8 mouse cellular contexts compared by ENCODE assay signal in genomic region chr11:107573061-107573692, GRCm38 (mm10). TPM values are rescaled to one million over a fixed set of nuclear protein-coding genes. Genes with fewer than 3 reads are reported as not detected.
DNase-seq lines count a peak whose midpoint lies in the region; ATAC-seq lines count a peak whose summit lies in the region.

No protein-coding gene starts in this region.

- H3K4me3 ChIP-seq in megakaryocyte, embryonic 14.5 days (replicated peaks), result peak overlapping the region; percentile 30
- no peak overlapping the region for H3K4me3 ChIP-seq in heart, embryonic 16.5 days (ENCODE audit: low read length)
- no peak overlapping the region for H3K4me3 ChIP-seq in liver, embryonic 12.5 days
- H3K4me3 ChIP-seq in stomach, embryonic 15.5 days (replicated peaks), result no peak overlapping the region
- no peak overlapping the region for H3K4me3 ChIP-seq in forebrain, embryonic 14.5 days (ENCODE audit: low read depth, low read length)
- H3K4me3 ChIP-seq in forebrain, embryonic 16.5 days (replicated peaks; ENCODE audit: low read length), result no peak overlapping the region
- H3K4me3 ChIP-seq in midbrain, embryonic 13.5 days (replicated peaks), result no peak overlapping the region

- H3K27ac ChIP-seq in heart, embryonic 16.5 days (ENCODE audit: low read length), result peak overlapping the region; percentile 64
- H3K27ac ChIP-seq in liver, embryonic 12.5 days, result peak overlapping the region; percentile 50
- peak overlapping the region; percentile 68 for H3K27ac ChIP-seq in stomach, embryonic 15.5 days
- no peak overlapping the region for H3K27ac ChIP-seq in forebrain, embryonic 14.5 days (ENCODE audit: low read depth, low read length)
- no peak overlapping the region for H3K27ac ChIP-seq in forebrain, embryonic 16.5 days (ENCODE audit: low read length)
- no peak overlapping the region for H3K27ac ChIP-seq in midbrain, embryonic 13.5 days

- no peaks in the 10 kb centered on the region for H3K27me3 ChIP-seq in megakaryocyte, embryonic 14.5 days (replicated peaks)
- H3K27me3 ChIP-seq in heart, embryonic 16.5 days (ENCODE audit: control insufficient read depth, insufficient read depth, low read length), result no peaks in the 10 kb centered on the region
- no peaks in the 10 kb centered on the region for H3K27me3 ChIP-seq in liver, embryonic 12.5 days (replicated peaks)
- H3K27me3 ChIP-seq in stomach, embryonic 15.5 days (replicated peaks), result no peaks in the 10 kb centered on the region
- H3K27me3 ChIP-seq in forebrain, embryonic 14.5 days (replicated peaks; ENCODE audit: control insufficient read depth, insufficient read depth, low read length), result no peaks in the 10 kb centered on the region
- no peaks in the 10 kb centered on the region for H3K27me3 ChIP-seq in forebrain, embryonic 16.5 days (replicated peaks; ENCODE audit: control insufficient read depth, insufficient read depth, low read length)
- no peaks in the 10 kb centered on the region for H3K27me3 ChIP-seq in midbrain, embryonic 13.5 days

- no peak overlapping the region for H3K4me2 ChIP-seq in heart, embryonic 16.5 days (ENCODE audit: low read depth, low read length)
- H3K4me2 ChIP-seq in liver, embryonic 12.5 days, result no peak overlapping the region
- H3K4me2 ChIP-seq in stomach, embryonic 15.5 days, result 0 out of 2 replicates have a peak overlapping the region, but pooled peaks have one; percentile 3
- no peak overlapping the region for H3K4me2 ChIP-seq in forebrain, embryonic 14.5 days (ENCODE audit: low read length)
- H3K4me2 ChIP-seq in forebrain, embryonic 16.5 days (ENCODE audit: low read length), result no peak overlapping the region
- no peak overlapping the region for H3K4me2 ChIP-seq in midbrain, embryonic 13.5 days (replicated peaks)

- WGBS in heart, embryonic 16.5 days, result 43% methylated on average over 11 of the region's 11 CpGs
- 59% methylated on average over 11 of the region's 11 CpGs for WGBS in liver, embryonic 12.5 days (ENCODE audit: insufficient replicate concordance)
- 35% methylated on average over 11 of the region's 11 CpGs for WGBS in stomach, embryonic 15.5 days
- 84% methylated on average over 11 of the region's 11 CpGs for WGBS in forebrain, embryonic 14.5 days
- 80% methylated on average over 11 of the region's 11 CpGs for WGBS in forebrain, embryonic 16.5 days
- WGBS in midbrain, embryonic 13.5 days, result 83% methylated on average over 11 of the region's 11 CpGs

- no peak for ATAC-seq in megakaryocyte, adult 5-6 weeks (ENCODE audit: poor library complexity, severe bottlenecking)
- ATAC-seq in heart, embryonic 16.5 days (replicated peaks; ENCODE audit: extremely low read depth, insufficient read depth, low FRiP score), result 0 out of 2 replicates have a peak, but pooled peaks have one; percentile 12
- peak; percentile 11; the same call in 1 of the 2 replicates for ATAC-seq in liver, embryonic 12.5 days
- peak; percentile 76; the same call in 1 of the 2 replicates for ATAC-seq in stomach, embryonic 15.5 days (ENCODE audit: insufficient read depth, low FRiP score, low read depth)
- no peak for ATAC-seq in forebrain, embryonic 14.5 days
- no peak for ATAC-seq in forebrain, embryonic 16.5 days
- no peak for ATAC-seq in midbrain, embryonic 13.5 days

- H3K9me3 ChIP-seq in megakaryocyte, embryonic 14.5 days, result no peaks in the 10 kb centered on the region
- H3K9me3 ChIP-seq in heart, embryonic 16.5 days (replicated peaks; ENCODE audit: control insufficient read depth, low read length), result no peaks in the 10 kb centered on the region
- H3K9me3 ChIP-seq in liver, embryonic 12.5 days (replicated peaks), result no peaks in the 10 kb centered on the region
- no peaks in the 10 kb centered on the region for H3K9me3 ChIP-seq in stomach, embryonic 15.5 days
- H3K9me3 ChIP-seq in forebrain, embryonic 14.5 days (replicated peaks; ENCODE audit: control insufficient read depth, low read length), result no peaks in the 10 kb centered on the region
- no peaks in the 10 kb centered on the region for H3K9me3 ChIP-seq in forebrain, embryonic 16.5 days (ENCODE audit: control insufficient read depth, low read length)
- H3K9me3 ChIP-seq in midbrain, embryonic 13.5 days, result no peaks in the 10 kb centered on the region

- no peak for DNase-seq in forebrain, embryonic 14.5 days (ENCODE audit: low spot score)

- H3K36me3 ChIP-seq in megakaryocyte, embryonic 14.5 days (replicated peaks; ENCODE audit: low read length), result peaks cover 82% of the 10 kb centered on the region
- peaks cover 14% of the 10 kb centered on the region for H3K36me3 ChIP-seq in heart, embryonic 16.5 days (ENCODE audit: control insufficient read depth, insufficient read depth)
- H3K36me3 ChIP-seq in liver, embryonic 12.5 days, result peaks cover 72% of the 10 kb centered on the region
- H3K36me3 ChIP-seq in stomach, embryonic 15.5 days, result peaks cover 21% of the 10 kb centered on the region
- H3K36me3 ChIP-seq in forebrain, embryonic 14.5 days (ENCODE audit: control insufficient read depth, insufficient read depth, low read length), result peaks cover 33% of the 10 kb centered on the region
- H3K36me3 ChIP-seq in forebrain, embryonic 16.5 days (ENCODE audit: control insufficient read depth, insufficient read depth), result peaks cover 14% of the 10 kb centered on the region; the same call in 1 of the 2 replicates
- peaks cover 37% of the 10 kb centered on the region for H3K36me3 ChIP-seq in midbrain, embryonic 13.5 days

- peaks cover 62% of the 10 kb centered on the region for H3K4me1 ChIP-seq in megakaryocyte, embryonic 14.5 days
- peaks cover 30% of the 10 kb centered on the region for H3K4me1 ChIP-seq in heart, embryonic 16.5 days (ENCODE audit: control insufficient read depth, insufficient read depth, low read length)
- H3K4me1 ChIP-seq in liver, embryonic 12.5 days, result peaks cover 25% of the 10 kb centered on the region
- peaks cover 13% of the 10 kb centered on the region for H3K4me1 ChIP-seq in stomach, embryonic 15.5 days
- no peaks in the 10 kb centered on the region for H3K4me1 ChIP-seq in forebrain, embryonic 14.5 days (ENCODE audit: control insufficient read depth, insufficient read depth, low read length)
- H3K4me1 ChIP-seq in forebrain, embryonic 16.5 days (replicated peaks; ENCODE audit: control insufficient read depth, insufficient read depth, low read length), result no peaks in the 10 kb centered on the region
- H3K4me1 ChIP-seq in midbrain, embryonic 13.5 days (replicated peaks), result 0 out of 2 replicates have a peak, but pooled peaks cover 4% of the 10 kb centered on the region

- H3K9ac ChIP-seq in heart, embryonic 16.5 days (ENCODE audit: low read length), result peak overlapping the region; percentile 18
- H3K9ac ChIP-seq in liver, embryonic 12.5 days, result no peak overlapping the region
- H3K9ac ChIP-seq in stomach, embryonic 15.5 days, result no peak overlapping the region
- no peak overlapping the region for H3K9ac ChIP-seq in forebrain, embryonic 14.5 days (ENCODE audit: low read length)
- no peak overlapping the region for H3K9ac ChIP-seq in forebrain, embryonic 16.5 days (replicated peaks; ENCODE audit: low read depth, low read length)
- no peak overlapping the region for H3K9ac ChIP-seq in midbrain, embryonic 13.5 days (replicated peaks)

RNA-seq across cellular contexts. Expression of gene Helz, which starts 25.4 kb away (rescaled TPM):
- 99.4 and 174 TPM in 2 replicates for polyA plus RNA-seq in megakaryocyte, embryonic 14.5 days (2012; ENCODE audit: insufficient read depth, low replicate concordance)
- 16.7 and 24.6 TPM in 2 replicates for total RNA-seq in megakaryocyte, adult 5-6 weeks (2015)
- 16.3 and 19.3 TPM in 2 replicates for total RNA-seq in megakaryocyte, adult 5-6 weeks (2017)
- polyA plus RNA-seq in heart, embryonic 16.5 days (2015; fragmentation: Nextera tagmentation; extraction: Ambion mirVana), result 13.9 TPM in 2 replicates
- polyA plus RNA-seq in liver, embryonic 12.5 days (2016; fragmentation: Nextera tagmentation; extraction: Ambion mirVana), result 10.6 and 12.3 TPM in 2 replicates
- polyA plus RNA-seq in stomach, embryonic 15.5 days (2015; fragmentation: Nextera tagmentation; extraction: Ambion mirVana), result 15.7 and 17.3 TPM in 2 replicates
- 12.8 and 19.5 TPM in 2 replicates for polyA plus RNA-seq in forebrain, embryonic 14.5 days (2014; fragmentation: Nextera tagmentation; extraction: Ambion mirVana)
- 19.9 and 20.4 TPM in 2 replicates for polyA plus RNA-seq in forebrain, embryonic 16.5 days (2015; fragmentation: Nextera tagmentation; extraction: Ambion mirVana)
- 17.7 and 18.4 TPM in 2 replicates for polyA plus RNA-seq in midbrain, embryonic 13.5 days (2015; fragmentation: Nextera tagmentation; extraction: Ambion mirVana)

Comparison
In these comparisons a context has a peak if more than half of its experiments do, and no peak if none do; other contexts are left out.
1. ATAC-seq: peak in heart, embryonic 16.5 days (single experiment), liver, embryonic 12.5 days (single experiment) and stomach, embryonic 15.5 days (single experiment); none in megakaryocyte, adult 5-6 weeks (single experiment), forebrain, embryonic 14.5 days (single experiment), forebrain, embryonic 16.5 days (single experiment) and midbrain, embryonic 13.5 days (single experiment).
2. H3K27ac ChIP-seq: peak in heart, embryonic 16.5 days (single experiment), liver, embryonic 12.5 days (single experiment) and stomach, embryonic 15.5 days (single experiment); none in forebrain, embryonic 14.5 days (single experiment), forebrain, embryonic 16.5 days (single experiment) and midbrain, embryonic 13.5 days (single experiment).